Mouse (Mus musculus): ENCODE data around the gene Zfp74.
A peak's percentile ranks its signal among the peaks of the same experiment; 100 is the strongest.
"Not testable (repeated sequence)": the region's sequence is repeated elsewhere in the genome, so short reads cannot be mapped to it uniquely, and the experiment has no call there.

The Zfp74 gene

GRCm38 (mm10) chr7:29953513-29954401 lies at the start of gene Zfp74:
Zfp74 (minus strand) TSS chr7:29954089.
- peak; percentile 88 for DNase-seq

GRCm38 (mm10) chr7:30000601-30001000 lies 46.7 kb upstream of the Zfp74 start:
- no peak for DNase-seq

- no peak for DNase-seq
Measured at GRCm38 (mm10) chr7:29995134-29995533, 41.2 kb upstream of the Zfp74 start.

GRCm38 (mm10) chr7:29993340-29993739 lies 39.5 kb upstream of the Zfp74 start:
- no peak for DNase-seq

- DNase-seq, result no peak
Measured at GRCm38 (mm10) chr7:29992698-29993097, 38.8 kb upstream of the Zfp74 start.

- peak; percentile 56 for DNase-seq
Measured at GRCm38 (mm10) chr7:29989031-29989430, 35.1 kb upstream of the Zfp74 start.

- DNase-seq, result no peak
Measured at GRCm38 (mm10) chr7:29987551-29987950, 33.7 kb upstream of the Zfp74 start.

- peak; percentile 28 for DNase-seq
Measured at GRCm38 (mm10) chr7:29986101-29986500, 32.2 kb upstream of the Zfp74 start.

GRCm38 (mm10) chr7:29983690-29984380 lies 29.9 kb upstream of the Zfp74 start, which contains the start of gene Zfp568:
Zfp568 (plus strand) TSS chr7:29983955.
- DNase-seq, result peak; percentile 96

- no peak for DNase-seq
Measured at GRCm38 (mm10) chr7:29983340-29983689, 29.4 kb upstream of the Zfp74 start.

GRCm38 (mm10) chr7:29982931-29983330 lies 29.0 kb upstream of the Zfp74 start:
- DNase-seq, result peak; percentile 20

- no peak for DNase-seq
Measured at GRCm38 (mm10) chr7:29982341-29982740, 28.5 kb upstream of the Zfp74 start.

GRCm38 (mm10) chr7:29981860-29982259 lies 28.0 kb upstream of the Zfp74 start:
- DNase-seq, result no peak

GRCm38 (mm10) chr7:29981455-29981854 lies 27.6 kb upstream of the Zfp74 start:
- DNase-seq, result no peak

- no peak for DNase-seq
Measured at GRCm38 (mm10) chr7:29980761-29981160, 26.9 kb upstream of the Zfp74 start.

GRCm38 (mm10) chr7:29970686-29971085 lies 16.8 kb upstream of the Zfp74 start:
- no peak for DNase-seq

- not testable (repeated sequence) for DNase-seq
Measured at GRCm38 (mm10) chr7:29965115-29965810, 11.4 kb upstream of the Zfp74 start.

GRCm38 (mm10) chr7:29959004-29959403 lies 5.1 kb upstream of the Zfp74 start:
- no peak for DNase-seq

GRCm38 (mm10) chr7:29958125-29958724 lies 4.3 kb upstream of the Zfp74 start:
- DNase-seq, result no peak

GRCm38 (mm10) chr7:29956257-29956656 lies 2.4 kb upstream of the Zfp74 start:
- peak; percentile 13 for DNase-seq

GRCm38 (mm10) chr7:29954731-29955130 lies 842 bp upstream of the Zfp74 start:
- peak; percentile 58 for DNase-seq

GRCm38 (mm10) chr7:29953086-29953485 lies 803 bp downstream of the Zfp74 start:
- DNase-seq, result no peak

- DNase-seq, result no peak
Measured at GRCm38 (mm10) chr7:29944201-29944600, 9.7 kb downstream of the Zfp74 start.
